Comparison of ENCODE assay signal across 17 mouse cellular contexts in the genomic region with DNA sequence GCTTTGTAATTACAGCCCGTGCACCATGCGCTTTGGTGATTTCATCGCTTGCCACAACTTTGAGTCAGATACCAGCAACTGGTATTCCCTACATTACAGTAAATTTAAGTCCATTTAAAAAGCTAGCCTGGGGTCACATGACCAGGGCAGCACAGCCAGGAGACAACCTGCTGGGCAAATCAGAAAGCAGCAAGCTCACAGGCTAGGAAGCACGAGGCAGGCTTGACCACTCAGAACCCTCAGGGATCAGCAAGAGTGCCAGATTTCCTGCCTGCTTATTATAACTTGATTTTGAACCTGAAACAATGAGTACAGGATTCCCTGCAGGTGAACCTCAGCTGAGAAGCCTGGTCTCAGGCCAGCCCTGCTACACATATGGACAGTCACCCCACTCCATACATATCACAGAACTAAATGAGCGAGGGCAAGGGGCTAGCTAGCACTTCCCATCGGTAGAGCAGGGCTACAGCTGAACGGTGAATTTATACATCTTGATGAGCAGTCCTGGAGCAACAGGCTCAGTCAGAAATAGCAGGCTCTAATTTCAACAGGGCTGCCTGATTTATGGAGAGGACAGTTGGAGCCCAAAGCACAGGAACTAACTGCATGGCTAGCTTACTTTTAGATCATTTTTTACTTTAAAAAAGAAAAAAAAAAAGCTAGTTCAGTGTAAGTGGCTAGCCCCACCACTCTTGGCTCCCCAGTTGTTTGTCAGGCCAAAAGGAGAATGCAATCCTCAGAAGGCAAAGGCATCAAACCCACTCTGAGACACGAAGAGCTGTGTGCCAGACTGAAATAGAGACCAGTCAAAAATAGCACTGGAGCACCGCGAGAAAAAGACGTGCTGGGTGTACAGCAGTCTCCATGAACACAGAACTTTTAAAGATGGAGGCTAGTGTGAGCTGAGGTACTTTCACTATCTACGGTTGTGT. TPM values are rescaled to one million over a fixed set of nuclear protein-coding genes. Genes with fewer than 3 reads are reported as not detected.
DNase-seq lines count a peak whose midpoint lies in the region; ATAC-seq and TF ChIP-seq lines count a peak whose summit lies in the region.
"Had no signal": no experiment of that assay in that cellular context is flagged by ENCODE, and none has a peak within 500 bp of the region (broad histone marks: within the 10 kb centered on the region; RNA-seq: fewer than 3 reads in every experiment).

No protein-coding gene starts in this region.

- no peak overlapping the region for H3ac ChIP-seq in myocyte (ENCODE audit: control insufficient read depth, insufficient read length)

- H3K4me3 ChIP-seq in kidney, embryonic 14.5 days (ENCODE audit: low read length): no peak overlapping the region
- H3K4me3 ChIP-seq in embryonic fibroblast, embryonic 13.5 days (ENCODE audit: insufficient read depth, low read length): no peak overlapping the region
- no peak overlapping the region for H3K4me3 ChIP-seq in myocyte
- H3K4me3 ChIP-seq: hindbrain, embryonic 13.5 days; liver, embryonic 13.5 days; midbrain, embryonic 15.5 days had no signal

- no peak for TF ChIP-seq POLR2A in embryonic fibroblast, embryonic 13.5 days (IDR thresholded peaks at IDR 0.05; ENCODE audit: low read depth, low read length)
- TF ChIP-seq POLR2A in myocyte (IDR thresholded peaks at IDR 0.05; ENCODE audit: insufficient read length, low read depth): no peak

- 39% methylated on average over 12 of the region's 12 CpGs for WGBS in kidney, embryonic 14.5 days

- H3K4me2 ChIP-seq in kidney, embryonic 14.5 days (replicated peaks; ENCODE audit: low read depth, low read length): no peak overlapping the region; the same call in 1 of the 2 replicates
- peak overlapping the region; percentile 78 for H3K4me2 ChIP-seq in myocyte (ENCODE audit: low read depth)
- H3K4me2 ChIP-seq: hindbrain, embryonic 13.5 days; liver, embryonic 13.5 days; midbrain, embryonic 15.5 days had no signal

- 0 out of 2 replicates have a peak overlapping the region, but pooled peaks have one; percentile 9 for H3K27ac ChIP-seq in kidney, embryonic 14.5 days (ENCODE audit: low read depth, low read length)
- H3K27ac ChIP-seq in embryonic fibroblast, embryonic 13.5 days (ENCODE audit: insufficient read depth, low read length): peak overlapping the region; percentile 91
- H3K27ac ChIP-seq: liver, embryonic 13.5 days; midbrain, embryonic 15.5 days had no signal

- peak; percentile 36 for DNase-seq in gastrocnemius, postnatal 14 days
- no peak for DNase-seq in gastrocnemius, postnatal 10 days
- DNase-seq in kidney, adult 8-10 months: no peak
- DNase-seq in T-cell, adult 2 months (ENCODE audit: low spot score): no peak
- no peak for DNase-seq in thymus, postnatal 10 days (ENCODE audit: low spot score in 2 of 2)
- DNase-seq: adrenal gland, postnatal 10 days; cerebellum, adult 8-10 months; liver, embryonic 13.5 days; thymus, postnatal 25 days had no signal

- no peaks in the 10 kb centered on the region for H3K36me3 ChIP-seq in kidney, embryonic 14.5 days (ENCODE audit: control insufficient read depth, insufficient read depth, low read length)
- H3K36me3 ChIP-seq in myocyte (ENCODE audit: control insufficient read depth, insufficient read depth): no peaks in the 10 kb centered on the region
- H3K36me3 ChIP-seq: hindbrain, embryonic 13.5 days; liver, embryonic 13.5 days; midbrain, embryonic 15.5 days had no signal

- no peaks in the 10 kb centered on the region for H3K9me3 ChIP-seq in kidney, embryonic 14.5 days (ENCODE audit: control insufficient read depth, low read length)
- H3K9me3 ChIP-seq: G1E; hindbrain, embryonic 13.5 days; liver, embryonic 13.5 days; midbrain, embryonic 15.5 days had no signal

- no peak overlapping the region for H3K9ac ChIP-seq in kidney, embryonic 14.5 days (ENCODE audit: low read depth, low read length)
- H3K9ac ChIP-seq: hindbrain, embryonic 13.5 days; liver, embryonic 13.5 days; midbrain, embryonic 15.5 days had no signal

- peaks cover 44% of the 10 kb centered on the region for H3K4me1 ChIP-seq in kidney, embryonic 14.5 days (ENCODE audit: control insufficient read depth, insufficient read depth, low read length)
- peaks cover 26% of the 10 kb centered on the region for H3K4me1 ChIP-seq in embryonic fibroblast, embryonic 13.5 days (ENCODE audit: control insufficient read depth, insufficient read depth, low read length)
- H3K4me1 ChIP-seq: liver, embryonic 13.5 days had no signal

- H3K79me2 ChIP-seq in myocyte (ENCODE audit: control insufficient read depth, insufficient read depth): peaks cover 3% of the 10 kb centered on the region

- intact Hi-C loops in gastrocnemius, postnatal 14 days (cut with DNase I; ENCODE audit: low total_unique reads): no loop called here

- no peak for TF ChIP-seq CTCF in embryonic fibroblast, embryonic 13.5 days (IDR thresholded peaks at IDR 0.05; ENCODE audit: borderline replicate concordance, insufficient read depth, low read length)

- no peaks in the 10 kb centered on the region for H3K27me3 ChIP-seq in kidney, embryonic 14.5 days (ENCODE audit: control insufficient read depth, insufficient read depth, low read length)
- H3K27me3 ChIP-seq in myocyte (ENCODE audit: control insufficient read depth, insufficient read depth, insufficient read length): no peaks in the 10 kb centered on the region
- H3K27me3 ChIP-seq: hindbrain, embryonic 13.5 days; liver, embryonic 13.5 days; midbrain, embryonic 15.5 days had no signal

- peak; percentile 47 for ATAC-seq in kidney, embryonic 14.5 days (ENCODE audit: low FRiP score, low TSS enrichment)
- ATAC-seq: forebrain, embryonic 16.5 days; intestine, embryonic 16.5 days; midbrain, embryonic 15.5 days had no signal

TF ChIP-seq in myocyte, 11 proteins besides CTCF, POLR2A, EP300 and RAD21:
- TF ChIP-seq MAX (IDR thresholded peaks at IDR 0.05; ENCODE audit: low read depth) (no peak), USF1 (IDR thresholded peaks at IDR 0.05; ENCODE audit: low read depth) (peak; percentile 96), MYOG (IDR thresholded peaks at IDR 0.05; ENCODE audit: control insufficient read depth in 1 of 3, insufficient read depth in 1 of 3, insufficient read length in 2 of 3, low read depth in 2 of 3) (peak in 1 of 3 experiments; percentile 25), MYOD1 (IDR thresholded peaks at IDR 0.05; ENCODE audit: control insufficient read depth in 1 of 3, insufficient read length in 2 of 3, low read depth in 2 of 3) (peak in 1 of 3 experiments; percentile 28), TCF3 (IDR thresholded peaks at IDR 0.05; ENCODE audit: insufficient read length, low read depth) (no peak)

RNA-seq across cellular contexts. Expression of a gene that starts 42.5 kb away (rescaled TPM):
- 10 to 100 TPM; 39.7 to 49.4 TPM for total RNA-seq in gastrocnemius, postnatal 14 days (2021)
- 10 to 100 TPM; 52.1 to 54.0 TPM for total RNA-seq in gastrocnemius, postnatal 10 days (2021)
- polyA plus RNA-seq in kidney, embryonic 14.5 days (2014; fragmentation: Nextera tagmentation; extraction: Ambion mirVana): 10.4 and 11.0 TPM in 2 replicates
- polyA plus RNA-seq in embryonic fibroblast, embryonic 13.5 days (2011; ENCODE audit: insufficient read length, low read depth, missing spikeins): 34.6 and 44.5 TPM in 2 replicates
- polyA plus RNA-seq in myocyte (2012; fragmentation: generic; extraction: Trizol): 22.1 TPM
